Mouse (Mus musculus) common myeloid progenitor, adult 5-6 weeks (primary cell): ENCODE data around the gene Slc17a6. TPM values are rescaled to one million over a fixed set of nuclear protein-coding genes. Genes with fewer than 3 reads are reported as not detected.
"Not testable (repeated sequence)": the region's sequence is repeated elsewhere in the genome, so short reads cannot be mapped to it uniquely, and the experiment has no call there.

Experiments used
- ATAC-seq: replicated peaks from 2 replicates; pipeline ENCODE4 v1.8.0; 2016; ENCODE audit warnings: low read depth, mild to moderate bottlenecking, moderate TSS enrichment, inconsistent platforms; ENCODE audit not compliant: poor library complexity, severe bottlenecking
- total RNA-seq: library from RNA; stranded (forward); fragments of 200-1000, 187-1606 nt; gene quantifications from 2 replicates; pipeline ENCODE4 v1.2.3, GENCODE M21; 2017

Slc17a6 gene
- total RNA-seq, 1 experiment from 2014 or later, result not detected

DNA sequence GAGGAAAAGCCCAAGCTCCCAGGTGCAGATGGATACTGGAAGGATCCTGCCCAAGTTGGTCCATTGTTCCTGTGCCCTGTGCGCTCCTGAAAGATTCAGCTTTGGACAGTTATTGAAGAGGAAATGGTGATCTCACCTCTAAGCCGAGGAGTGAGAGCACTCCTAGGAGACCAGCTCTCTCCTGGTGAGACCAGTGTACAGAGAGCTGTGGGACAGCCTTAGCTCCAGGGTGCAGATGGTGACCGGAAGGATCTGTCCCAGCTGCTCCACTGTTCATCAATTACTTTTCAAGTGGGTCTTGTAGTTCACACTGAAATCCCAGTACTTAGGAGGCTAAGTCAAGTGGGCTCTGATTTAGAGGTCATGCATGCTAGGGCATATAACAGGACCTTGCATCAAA is 35.3 kb downstream of the Slc17a6 start:
- ATAC-seq, result no peak

DNA sequence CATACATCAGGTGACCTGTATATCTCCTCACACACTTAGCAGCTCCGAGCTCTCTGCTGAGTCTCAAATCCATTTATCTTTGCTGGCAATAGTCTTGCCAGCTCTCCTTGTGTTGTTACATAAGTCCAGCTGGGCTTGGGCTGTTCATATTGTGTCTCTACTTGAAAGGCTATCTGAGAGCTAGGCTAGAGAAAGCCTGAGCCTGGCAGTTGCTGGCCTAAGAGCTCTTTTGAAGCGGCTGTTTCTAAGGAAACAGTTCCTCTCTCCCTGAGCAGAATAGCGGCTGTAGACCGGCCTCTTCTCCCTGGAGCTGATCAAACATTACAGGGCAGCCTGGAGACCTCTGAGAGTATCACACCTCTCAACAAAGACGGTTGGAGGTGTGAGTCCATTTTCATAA is 40.6 kb downstream of the Slc17a6 start:
- no peak for ATAC-seq

DNA sequence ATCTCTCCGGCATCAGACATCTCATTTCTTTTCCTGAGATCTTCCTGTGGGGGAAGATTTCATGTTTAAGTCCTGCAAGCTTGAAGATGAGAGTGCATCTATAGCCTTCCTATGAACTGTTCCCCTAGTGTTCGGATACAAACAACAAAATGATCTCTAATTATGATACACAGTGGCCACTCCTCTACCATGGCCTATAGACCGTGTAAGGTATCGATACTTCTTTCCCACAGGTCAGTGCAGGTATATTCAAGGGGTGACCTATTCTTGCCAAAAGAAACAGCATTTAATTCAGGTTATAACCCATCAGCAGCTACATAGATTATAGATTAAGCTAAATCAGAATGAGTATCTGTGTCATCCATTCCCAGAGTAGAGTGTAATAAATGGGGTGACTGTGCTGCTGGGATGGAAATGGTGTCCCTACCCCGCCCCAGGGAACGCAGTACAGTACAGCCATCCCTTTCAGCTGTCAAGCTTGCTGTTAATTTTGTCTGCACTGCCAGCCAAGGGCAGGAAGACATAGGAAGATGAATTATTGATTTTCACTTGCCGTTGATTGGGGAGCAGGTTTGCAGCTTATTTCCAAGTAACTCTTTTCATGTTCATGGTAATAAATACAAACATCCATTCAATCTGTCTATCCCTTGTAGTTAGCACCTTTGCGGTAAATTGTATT is 71.9 kb downstream of the Slc17a6 start:
- ATAC-seq, result no peak

- no peak for ATAC-seq
These were observed 72.6 kb downstream of the Slc17a6 start for GRCm38 (mm10) chr7:51694452-51694851.

DNA sequence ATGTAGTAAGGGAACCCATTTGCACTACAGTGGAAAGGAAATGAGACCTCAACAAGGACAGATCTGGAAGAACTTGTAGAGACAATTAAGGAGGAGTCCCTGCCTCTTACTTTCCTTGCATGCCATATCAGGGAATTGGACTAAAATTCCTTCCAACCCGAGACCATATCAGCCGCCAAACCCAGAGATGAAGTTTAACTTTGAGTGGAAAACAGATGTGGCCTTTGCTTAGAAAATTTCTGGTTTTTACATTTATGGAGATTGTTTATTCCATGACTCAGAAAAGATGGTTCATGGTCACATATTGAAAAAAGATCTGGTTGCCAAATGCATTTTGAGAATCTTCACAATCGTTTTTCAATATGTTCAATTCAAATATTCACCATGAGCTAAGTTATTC is 87.7 kb downstream of the Slc17a6 start:
- ATAC-seq, result no peak

DNA sequence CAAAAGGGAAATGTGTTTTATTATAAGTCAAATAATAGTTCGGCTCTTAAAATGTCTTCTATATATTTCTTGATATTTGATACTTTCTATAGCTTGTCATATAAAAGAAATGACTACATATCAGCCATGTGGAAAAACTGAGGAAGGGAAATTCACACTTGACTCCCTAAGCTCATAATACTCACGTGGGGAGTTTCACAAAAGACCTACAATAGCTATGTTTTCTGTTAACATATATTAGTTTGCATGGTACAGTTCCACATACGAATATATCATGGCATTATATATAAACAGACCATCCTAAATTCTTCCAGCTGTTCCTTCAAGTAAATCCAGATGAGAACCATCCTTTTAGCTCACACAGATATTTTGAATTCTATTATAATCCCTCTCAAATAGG is 88.5 kb downstream of the Slc17a6 start:
- ATAC-seq, result not testable (repeated sequence)

- ATAC-seq, result no peak
These were observed 94.0 kb downstream of the Slc17a6 start for GRCm38 (mm10) chr7:51715771-51716170.

Other genes with a start within 250 kb of the Slc17a6 start
- not detected in 2 replicates for gene Ano5, start 111.0 kb upstream of the Slc17a6 start, total RNA-seq
- gene Gas2, start 240.0 kb downstream of the Slc17a6 start, total RNA-seq, result 7.7 and 9.5 TPM in 2 replicates
- gene Fancf, start 240.3 kb downstream of the Slc17a6 start, total RNA-seq, result 5.7 and 12.6 TPM in 2 replicates